Mouse (Mus musculus) testis, adult 2 months (tissue): Measurements from ENCODE around the gene Cyp2d11. TPM values are rescaled to one million over a fixed set of nuclear protein-coding genes. Genes with fewer than 3 reads are reported as not detected.
A peak's percentile ranks its signal among the peaks of the same experiment; 100 is the strongest.

Source experiments
- H3K27ac ChIP-seq: fragments of 200-500 bp; 2 replicates; pipeline ENCODE4 v1.5.1; 2012; ENCODE audit warnings: low read depth, low read length; ENCODE audit not compliant: control insufficient read depth, insufficient read depth
- H3K27me3 ChIP-seq: fragments of 200-500 bp; 2 replicates; pipeline ENCODE4 v1.6.1; 2012; ENCODE audit warnings: mild to moderate bottlenecking, low read length, moderate library complexity; ENCODE audit not compliant: control insufficient read depth, insufficient read depth
- H3K36me3 ChIP-seq: fragments of 200-500 bp; 2 replicates; pipeline ENCODE4 v1.6.1; 2012; ENCODE audit warnings: mild to moderate bottlenecking, low read length; ENCODE audit not compliant: control insufficient read depth, insufficient read depth
- H3K4me1 ChIP-seq: fragments of 200-500 bp; 2 replicates; pipeline ENCODE4 v1.6.1; 2012; ENCODE audit warnings: low read length; ENCODE audit not compliant: control insufficient read depth, insufficient read depth
- H3K4me3 ChIP-seq: fragments of 200-500 bp; 2 replicates; pipeline ENCODE4 v1.5.1; 2012; ENCODE audit warnings: low read depth, mild to moderate bottlenecking, low read length, moderate library complexity, mixed read lengths; ENCODE audit not compliant: control insufficient read depth
- CTCF ChIP-seq: fragments of 200-500 bp; IDR thresholded peaks from 2 replicates; pipeline ENCODE4 v1.5.1; 2012; ENCODE audit warnings: low read depth, mild to moderate bottlenecking, inconsistent platforms, low read length, moderate library complexity; ENCODE audit not compliant: control insufficient read depth, insufficient read depth, insufficient replicate concordance
- POLR2A ChIP-seq: fragments of 200-500 bp; IDR thresholded peaks from 2 replicates; pipeline ENCODE4 v1.6.1; 2012; ENCODE audit warnings: low read depth, mild to moderate bottlenecking, inconsistent platforms, low read length, moderate library complexity; ENCODE audit not compliant: control insufficient read depth
- polyA plus RNA-seq: library from polyadenylated mRNA; depleted of rRNA; stranded (reverse); fragments of >200 nt; gene quantifications from 2 replicates; pipeline ENCODE4 v1.2.3, GENCODE M21; 2012; rRNA removed

Gene Cyp2d11
- polyA plus RNA-seq, 1 experiment, result not detected

- Histone ChIP-seq H3K4me3 (no peak overlapping the region), H3K27ac (no peak overlapping the region)
Observed at GRCm38 (mm10) chr15:82344971-82345370, 48.9 kb downstream of the Cyp2d11 start.

DNA sequence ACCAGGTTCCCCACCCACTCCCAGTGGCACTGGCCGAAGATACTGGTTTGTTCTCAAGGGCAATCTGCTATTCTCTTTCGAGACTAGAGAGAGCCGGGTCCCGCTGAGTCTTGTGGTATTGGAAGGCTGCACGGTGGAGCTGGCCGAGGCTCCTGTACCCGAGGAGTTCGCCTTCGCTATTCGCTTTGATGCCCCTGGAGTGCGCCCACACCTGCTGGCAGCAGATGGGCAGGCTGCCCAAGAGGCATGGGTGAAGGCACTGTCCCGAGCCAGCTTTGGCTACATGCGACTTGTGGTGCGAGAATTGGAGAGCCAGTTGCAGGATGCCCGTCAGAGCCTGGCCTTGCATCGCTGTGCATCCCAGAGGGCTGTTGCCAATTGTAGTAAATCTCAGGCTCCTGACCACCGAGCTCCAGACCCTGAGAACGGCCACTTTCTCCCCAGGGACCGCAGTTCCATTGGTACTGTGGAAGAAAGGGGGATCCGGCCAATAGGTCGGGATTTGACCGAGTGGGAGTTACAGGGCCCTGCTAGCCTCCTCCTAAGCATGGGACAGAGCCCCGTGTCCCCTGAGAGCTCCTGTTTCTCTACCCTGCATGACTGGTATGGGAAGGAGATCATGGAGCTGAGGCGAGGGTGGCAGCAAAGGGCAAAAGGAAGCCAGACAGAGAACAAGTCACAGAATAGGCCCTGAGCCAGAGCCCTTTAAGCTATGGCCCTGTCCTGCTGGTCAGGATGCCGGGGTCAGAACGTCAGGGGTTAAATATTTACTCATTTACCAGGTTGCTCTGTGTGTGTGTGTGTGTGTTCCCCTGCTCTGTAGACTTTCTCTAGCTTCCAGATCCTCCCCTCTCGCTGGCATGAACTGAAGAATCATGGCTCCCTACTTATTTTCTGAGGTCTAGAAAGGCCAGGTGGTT, 50.2 kb downstream of the Cyp2d11 start:
- Histone ChIP-seq H3K27ac (no peak overlapping the region), H3K27me3 (peaks cover 9% of the 10 kb centered on the region), H3K4me3 (no peak overlapping the region; the same call in 1 of the 2 replicates), H3K36me3 (no peaks in the 10 kb centered on the region), H3K4me1 (peaks cover 34% of the 10 kb centered on the region)
- TF ChIP-seq POLR2A, result no peak
- TF ChIP-seq CTCF, result no peak

More at GRCm38 (mm10) chr15:82344971-82345370, 48.9 kb downstream of the Cyp2d11 start:
- H3K36me3 ChIP-seq, result no peaks in the 10 kb centered on the region
- peaks cover 29% of the 10 kb centered on the region for H3K4me1 ChIP-seq
- H3K27me3 ChIP-seq, result peaks cover 9% of the 10 kb centered on the region
- TF ChIP-seq CTCF (no peak), POLR2A (no peak)

DNA sequence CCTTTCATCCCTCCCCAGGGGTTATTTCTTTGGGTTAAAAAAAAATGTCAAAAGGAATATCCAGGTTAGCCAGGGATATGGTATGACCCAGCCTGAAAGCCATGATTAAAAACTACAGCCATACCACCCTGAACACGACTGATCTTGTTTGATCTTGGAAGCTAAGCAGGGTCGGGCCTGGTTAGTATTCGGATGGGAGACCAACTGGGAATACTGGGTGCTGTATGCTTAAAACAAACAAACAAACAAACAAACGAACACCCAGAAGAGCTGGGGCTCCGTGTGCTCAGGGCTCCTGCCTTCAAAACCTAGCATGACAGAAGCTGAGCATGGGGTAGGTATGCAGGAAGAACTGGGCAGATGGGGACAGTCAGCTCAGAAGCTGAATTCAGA, 51.3 kb downstream of the Cyp2d11 start:
- TF ChIP-seq POLR2A (no peak), CTCF (no peak)
- Histone ChIP-seq H3K36me3 (no peaks in the 10 kb centered on the region), H3K4me3 (no peak overlapping the region), H3K27me3 (peaks cover 9% of the 10 kb centered on the region), H3K27ac (no peak overlapping the region), H3K4me1 (peaks cover 42% of the 10 kb centered on the region)

GRCm38 (mm10) chr15:82341675-82342542, 51.9 kb downstream of the Cyp2d11 start:
- no peak overlapping the region for H3K27ac ChIP-seq
- H3K4me3 ChIP-seq, result peak overlapping the region; percentile 94
- peaks cover 9% of the 10 kb centered on the region for H3K27me3 ChIP-seq
- no peak for TF ChIP-seq CTCF
- no peak for TF ChIP-seq POLR2A
- no peaks in the 10 kb centered on the region for H3K36me3 ChIP-seq
- peaks cover 42% of the 10 kb centered on the region for H3K4me1 ChIP-seq

- Histone ChIP-seq H3K27ac (no peak overlapping the region; the same call in 1 of the 2 replicates), H3K4me3 (peak overlapping the region; percentile 94), H3K4me1 (peaks cover 44% of the 10 kb centered on the region), H3K27me3 (peaks cover 9% of the 10 kb centered on the region), H3K36me3 (no peaks in the 10 kb centered on the region)
- no peak for TF ChIP-seq CTCF
- TF ChIP-seq POLR2A, result no peak
Observed at GRCm38 (mm10) chr15:82341036-82341501, 52.8 kb downstream of the Cyp2d11 start.

GRCm38 (mm10) chr15:82340414-82341035, 53.3 kb downstream of the Cyp2d11 start:
- peaks cover 44% of the 10 kb centered on the region for H3K4me1 ChIP-seq
- peak overlapping the region; percentile 94 for H3K4me3 ChIP-seq
- no peaks in the 10 kb centered on the region for H3K36me3 ChIP-seq
- H3K27me3 ChIP-seq, result peaks cover 9% of the 10 kb centered on the region
- TF ChIP-seq POLR2A (no peak), CTCF (no peak)
- H3K27ac ChIP-seq, result no peak overlapping the region

DNA sequence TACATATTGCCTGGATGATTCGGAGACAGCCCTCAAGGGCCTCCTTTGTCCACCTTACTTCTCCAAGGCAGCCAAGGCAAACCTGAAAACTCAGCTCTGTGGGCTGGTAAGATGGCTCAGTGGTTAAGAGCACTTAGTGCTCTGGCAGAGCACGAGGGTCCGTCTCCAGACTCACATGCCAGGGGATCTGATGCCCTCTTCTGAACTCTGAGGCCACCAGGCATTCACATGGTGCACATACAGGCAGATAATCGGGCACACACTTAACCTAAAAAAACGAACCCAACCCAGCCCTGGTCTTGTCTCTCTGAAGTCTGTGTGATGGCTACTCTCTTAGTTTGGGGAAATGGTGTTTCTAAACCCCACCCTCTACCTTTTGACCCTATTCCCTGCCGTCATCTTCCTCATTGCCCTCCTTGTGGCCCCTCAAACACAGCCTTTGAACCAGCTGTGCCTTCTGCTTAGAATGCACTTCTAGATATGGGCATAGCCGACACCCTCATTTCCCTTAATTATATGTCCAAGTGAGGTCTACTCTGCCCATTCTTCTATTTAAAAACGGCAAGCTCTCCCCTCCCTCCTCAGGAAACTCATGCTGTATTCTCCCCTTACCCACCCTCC, 54.1 kb downstream of the Cyp2d11 start:
- peaks cover 9% of the 10 kb centered on the region for H3K27me3 ChIP-seq
- peak overlapping the region; percentile 94 for H3K4me3 ChIP-seq
- peaks cover 41% of the 10 kb centered on the region for H3K4me1 ChIP-seq
- no peaks in the 10 kb centered on the region for H3K36me3 ChIP-seq
- TF ChIP-seq POLR2A, result no peak
- no peak for TF ChIP-seq CTCF
- no peak overlapping the region for H3K27ac ChIP-seq

Other genes with a start within 250 kb of the Cyp2d11 start
- gene Srebf2, start 246.8 kb downstream of the Cyp2d11 start, polyA plus RNA-seq, result 36.2 and 40.1 TPM in 2 replicates
- 0.31 and 0.61 TPM in 2 replicates for gene Shisa8, start 181.2 kb downstream of the Cyp2d11 start, polyA plus RNA-seq
- gene Tnfrsf13c, start 169.7 kb downstream of the Cyp2d11 start, polyA plus RNA-seq, result 7.2 and 8.0 TPM in 2 replicates
- gene Cenpm, start 149.3 kb downstream of the Cyp2d11 start, polyA plus RNA-seq, result 14.6 and 21.3 TPM in 2 replicates
- 7.8 and 9.4 TPM in 2 replicates for gene 1500009C09Rik, start 141.6 kb downstream of the Cyp2d11 start, polyA plus RNA-seq
- 12.1 and 14.0 TPM in 2 replicates for gene Sept3, start 119.1 kb downstream of the Cyp2d11 start, polyA plus RNA-seq
- gene Wbp2nl, start 95.1 kb downstream of the Cyp2d11 start, polyA plus RNA-seq, result 149 and 170 TPM in 2 replicates
- 45.3 and 48.9 TPM in 2 replicates for gene Naga, start 55.1 kb downstream of the Cyp2d11 start, polyA plus RNA-seq
- gene Pheta2, start 55.1 kb downstream of the Cyp2d11 start, polyA plus RNA-seq, result 5.0 and 5.5 TPM in 2 replicates
- gene Smdt1, start 55.1 kb downstream of the Cyp2d11 start, polyA plus RNA-seq, result 129 and 140 TPM in 2 replicates
- 240 and 246 TPM in 2 replicates for gene Ndufa6, start 39.7 kb downstream of the Cyp2d11 start, polyA plus RNA-seq
- 9.9 and 11.0 TPM in 2 replicates for gene Cyp2d22, start 13.8 kb downstream of the Cyp2d11 start, polyA plus RNA-seq
- gene Cyp2d10, start 13.2 kb upstream of the Cyp2d11 start, polyA plus RNA-seq, result 0.10 TPM in 1 of 2 replicates, not detected in the other
- gene Cyp2d9, start 39.4 kb upstream of the Cyp2d11 start, polyA plus RNA-seq, result not detected in 2 replicates
- gene Cyp2d12, start 161.1 kb upstream of the Cyp2d11 start, polyA plus RNA-seq, result not detected in 2 replicates
- gene Cyp2d34, start 226.9 kb upstream of the Cyp2d11 start, polyA plus RNA-seq, result not detected in 2 replicates